Mouse (Mus musculus): ENCODE data around the gene Rpp21. TPM values are rescaled to one million over a fixed set of nuclear protein-coding genes. Genes with fewer than 3 reads are reported as not detected.

The Rpp21 gene
- polyA plus RNA-seq (2011; ENCODE audit: insufficient read depth, insufficient read length, low read depth, missing spikeins) = 32.1 and 35.0 TPM in 2 replicates

- Histone ChIP-seq H3K4me1 (ENCODE audit: control insufficient read depth, insufficient read depth, low read length) (peaks cover 3% of the 10 kb centered on the region), H3K4me3 (ENCODE audit: low read depth, low read length) (peak within 1 kb of the TSS; percentile 75), H3K9me3 (replicated peaks; ENCODE audit: control insufficient read depth, insufficient read depth, low read length, poor library complexity, severe bottlenecking) (no peaks in the 10 kb centered on the region), H3K9ac (ENCODE audit: low read depth, poor library complexity, severe bottlenecking) (peak within 1 kb of the TSS; percentile 76), H3K36me3 (ENCODE audit: control insufficient read depth, insufficient read depth, low read length, poor library complexity, severe bottlenecking) (peaks cover 23% of the 10 kb centered on the region), H3K27me3 (ENCODE audit: control insufficient read depth, insufficient read depth, low read length, poor library complexity, severe bottlenecking) (no peaks in the 10 kb centered on the region), H3K27ac (ENCODE audit: insufficient read depth, low read length) (no peak within 1 kb of the TSS)
- TF ChIP-seq EP300 (IDR thresholded peaks at IDR 0.05; ENCODE audit: insufficient read depth, low read depth, low read length) (no peak), POLR2A (IDR thresholded peaks at IDR 0.05; ENCODE audit: insufficient read depth, low read length) (no peak), CTCF (IDR thresholded peaks at IDR 0.05; ENCODE audit: low read depth, low read length) (no peak)
Measured at GRCm38 (mm10) chr17:36257969-36258368, at the start of gene Rpp21. Gene Rpp21, minus strand, starts transcription at chr17:36258069.

DNA sequence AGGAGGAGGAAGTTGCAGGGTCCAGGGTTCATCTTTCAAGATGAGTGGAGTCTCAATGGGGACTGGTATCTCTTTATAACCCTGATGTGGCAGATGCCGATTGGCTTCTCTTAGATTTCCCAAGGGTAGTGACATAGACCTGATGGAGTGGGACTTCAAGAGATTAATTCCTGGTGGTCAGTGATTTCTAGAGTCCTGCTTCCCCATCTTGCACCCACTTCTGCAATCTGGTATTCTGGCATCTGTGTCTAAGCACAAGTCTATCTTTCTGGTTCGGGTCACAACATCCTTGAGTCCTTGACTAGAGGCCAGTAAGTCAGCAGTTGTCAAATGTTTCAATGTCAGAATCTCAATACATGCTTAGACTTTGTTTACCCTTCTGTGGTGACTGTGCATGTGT is 28.5 kb upstream of the Rpp21 start, which contains the start of gene H2-M10.2:
TSS of gene H2-M10.2 (minus strand) at position 101 of the 400 bp plus-strand sequence.
- TF ChIP-seq CTCF (IDR thresholded peaks at IDR 0.05; ENCODE audit: low read depth, low read length) = no peak
- TF ChIP-seq EP300 (IDR thresholded peaks at IDR 0.05; ENCODE audit: insufficient read depth, low read depth, low read length) = no peak
- TF ChIP-seq POLR2A (IDR thresholded peaks at IDR 0.05; ENCODE audit: insufficient read depth, low read length) = no peak
- Histone ChIP-seq H3K36me3 (ENCODE audit: control insufficient read depth, insufficient read depth, low read length, poor library complexity, severe bottlenecking) (no peaks in the 10 kb centered on the region; the same call in 1 of the 2 replicates), H3K4me1 (ENCODE audit: control insufficient read depth, insufficient read depth, low read length) (no peaks in the 10 kb centered on the region), H3K9ac (ENCODE audit: low read depth, poor library complexity, severe bottlenecking) (no peak within 1 kb of the TSS), H3K27me3 (ENCODE audit: control insufficient read depth, insufficient read depth, low read length, poor library complexity, severe bottlenecking) (no peaks in the 10 kb centered on the region), H3K9me3 (replicated peaks; ENCODE audit: control insufficient read depth, insufficient read depth, low read length, poor library complexity, severe bottlenecking) (peaks cover 3% of the 10 kb centered on the region; the same call in 1 of the 2 replicates), H3K4me3 (ENCODE audit: low read depth, low read length) (no peak within 1 kb of the TSS), H3K27ac (ENCODE audit: insufficient read depth, low read length) (no peak within 1 kb of the TSS)

DNA sequence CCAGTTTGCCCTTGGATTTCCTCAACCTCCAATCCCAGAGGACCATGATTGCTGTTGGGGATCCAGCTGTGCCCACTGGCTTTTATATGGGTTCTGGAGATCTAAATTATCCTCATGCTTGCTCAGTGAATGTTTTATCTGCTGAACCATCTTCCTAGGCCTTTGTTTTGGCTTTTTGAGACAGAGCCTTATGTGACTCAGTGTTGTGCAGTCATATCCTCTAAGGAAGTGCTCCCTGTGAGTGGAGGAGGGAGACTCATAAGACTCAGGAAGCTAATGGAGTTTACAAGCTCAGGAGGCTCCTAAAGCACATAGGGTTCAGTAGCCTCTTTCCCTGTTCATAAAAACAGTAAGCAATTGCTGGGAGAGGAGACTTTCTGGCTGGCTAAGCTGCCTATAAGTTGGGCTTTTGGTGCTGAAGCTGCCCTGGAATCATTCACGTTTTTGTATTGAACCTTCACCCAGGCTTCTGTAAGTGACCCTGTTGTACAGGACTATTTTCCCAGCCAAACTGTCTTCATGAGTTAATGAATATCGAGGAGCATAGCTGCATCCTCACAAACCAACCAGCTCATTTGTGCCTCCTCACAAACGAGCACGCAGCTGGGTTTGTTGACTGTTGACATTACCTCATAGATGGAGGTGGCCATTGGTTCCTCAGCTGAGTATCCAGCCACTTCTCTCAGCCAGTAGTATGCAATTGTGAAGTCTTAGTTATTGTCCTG is 23.8 kb upstream of the Rpp21 start:
- no peaks in the 10 kb centered on the region for H3K27me3 ChIP-seq (ENCODE audit: control insufficient read depth, insufficient read depth, low read length, poor library complexity, severe bottlenecking)

DNA sequence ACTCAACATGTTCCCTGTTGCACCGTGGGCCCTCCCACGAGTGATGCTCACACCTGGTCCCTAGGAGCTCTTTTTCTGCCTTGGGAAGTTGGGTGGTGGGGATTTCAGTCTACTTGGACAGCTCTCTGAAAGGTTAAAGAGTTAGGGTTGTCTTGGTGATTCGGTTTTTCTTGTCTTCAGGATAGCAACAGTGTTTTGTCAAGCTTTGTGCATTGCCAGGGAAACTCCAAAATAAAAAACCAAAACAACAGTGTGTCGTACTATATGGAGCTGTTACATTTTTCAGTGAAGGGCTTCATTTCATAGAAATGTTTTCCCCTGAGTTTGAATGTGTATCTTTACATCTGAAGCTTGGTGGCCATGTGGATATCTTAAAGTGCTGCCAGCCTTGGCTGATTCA is 16.9 kb upstream of the Rpp21 start:
- Histone ChIP-seq H3K9me3 (replicated peaks; ENCODE audit: control insufficient read depth, insufficient read depth, low read length, poor library complexity, severe bottlenecking) (no peaks in the 10 kb centered on the region), H3K4me3 (ENCODE audit: low read depth, low read length) (no peak overlapping the region), H3K27me3 (ENCODE audit: control insufficient read depth, insufficient read depth, low read length, poor library complexity, severe bottlenecking) (no peaks in the 10 kb centered on the region), H3K27ac (ENCODE audit: insufficient read depth, low read length) (no peak overlapping the region), H3K36me3 (ENCODE audit: control insufficient read depth, insufficient read depth, low read length, poor library complexity, severe bottlenecking) (peaks cover 4% of the 10 kb centered on the region; the same call in 1 of the 2 replicates), H3K9ac (ENCODE audit: low read depth, poor library complexity, severe bottlenecking) (no peak overlapping the region), H3K4me1 (ENCODE audit: control insufficient read depth, insufficient read depth, low read length) (no peaks in the 10 kb centered on the region)
- no peak for TF ChIP-seq EP300 (IDR thresholded peaks at IDR 0.05; ENCODE audit: insufficient read depth, low read depth, low read length)
- no peak for TF ChIP-seq POLR2A (IDR thresholded peaks at IDR 0.05; ENCODE audit: insufficient read depth, low read length)
- no peak for TF ChIP-seq CTCF (IDR thresholded peaks at IDR 0.05; ENCODE audit: low read depth, low read length)

More for the DNA sequence above, 23.8 kb upstream of the Rpp21 start:
- H3K27ac ChIP-seq (ENCODE audit: insufficient read depth, low read length) = no peak overlapping the region
- H3K36me3 ChIP-seq (ENCODE audit: control insufficient read depth, insufficient read depth, low read length, poor library complexity, severe bottlenecking) = peaks cover 14% of the 10 kb centered on the region
- H3K9me3 ChIP-seq (replicated peaks; ENCODE audit: control insufficient read depth, insufficient read depth, low read length, poor library complexity, severe bottlenecking) = peaks cover 3% of the 10 kb centered on the region; the same call in 1 of the 2 replicates
- H3K4me3 ChIP-seq (ENCODE audit: low read depth, low read length) = no peak overlapping the region
- no peaks in the 10 kb centered on the region for H3K4me1 ChIP-seq (ENCODE audit: control insufficient read depth, insufficient read depth, low read length)
- TF ChIP-seq EP300 (IDR thresholded peaks at IDR 0.05; ENCODE audit: insufficient read depth, low read depth, low read length) (no peak), POLR2A (IDR thresholded peaks at IDR 0.05; ENCODE audit: insufficient read depth, low read length) (no peak), CTCF (IDR thresholded peaks at IDR 0.05; ENCODE audit: low read depth, low read length) (no peak)
- H3K9ac ChIP-seq (ENCODE audit: low read depth, poor library complexity, severe bottlenecking) = no peak overlapping the region

GRCm38 (mm10) chr17:36273796-36274195 is 15.9 kb upstream of the Rpp21 start:
- TF ChIP-seq EP300 (IDR thresholded peaks at IDR 0.05; ENCODE audit: insufficient read depth, low read depth, low read length) (no peak), CTCF (IDR thresholded peaks at IDR 0.05; ENCODE audit: low read depth, low read length) (no peak), POLR2A (IDR thresholded peaks at IDR 0.05; ENCODE audit: insufficient read depth, low read length) (no peak)
- H3K4me1 ChIP-seq (ENCODE audit: control insufficient read depth, insufficient read depth, low read length) = no peaks in the 10 kb centered on the region
- no peaks in the 10 kb centered on the region for H3K9me3 ChIP-seq (replicated peaks; ENCODE audit: control insufficient read depth, insufficient read depth, low read length, poor library complexity, severe bottlenecking)
- no peak overlapping the region for H3K27ac ChIP-seq (ENCODE audit: insufficient read depth, low read length)
- H3K27me3 ChIP-seq (ENCODE audit: control insufficient read depth, insufficient read depth, low read length, poor library complexity, severe bottlenecking) = no peaks in the 10 kb centered on the region
- H3K4me3 ChIP-seq (ENCODE audit: low read depth, low read length) = no peak overlapping the region
- no peak overlapping the region for H3K9ac ChIP-seq (ENCODE audit: low read depth, poor library complexity, severe bottlenecking)
- peaks cover 2% of the 10 kb centered on the region; the same call in 1 of the 2 replicates for H3K36me3 ChIP-seq (ENCODE audit: control insufficient read depth, insufficient read depth, low read length, poor library complexity, severe bottlenecking)

Measured in ES-Bruce4 (cell line).